Mouse (Mus musculus) adrenal gland, adult 2 months (tissue): ENCODE data around the gene A930009A15Rik. TPM values are rescaled to one million over a fixed set of nuclear protein-coding genes. Genes with fewer than 3 reads are reported as not detected.
A peak's percentile ranks its signal among the peaks of the same experiment; 100 is the strongest.

Source experiments
- DNase-seq: peaks from one replicate; pipeline ENCODE4 v3.0.0; 2021
- polyA plus RNA-seq: library from polyadenylated mRNA; depleted of rRNA; stranded (reverse); fragments of >200 nt; gene quantifications from 2 replicates; pipeline ENCODE4 v1.2.3, GENCODE M21; 2012
- total RNA-seq, 2 experiments: library from RNA; stranded (reverse); gene quantifications; 2 replicates each; pipeline ENCODE4 v1.2.3; 2021

Gene A930009A15Rik
- total and polyA plus RNA-seq, 3 experiments, result not detected

GRCm38 (mm10) chr10:115579494-115579893 lies 9.7 kb downstream of the A930009A15Rik start:
- DNase-seq, result no peak

GRCm38 (mm10) chr10:115581971-115582370 lies 12.2 kb downstream of the A930009A15Rik start:
- DNase-seq, result no peak

GRCm38 (mm10) chr10:115583071-115583470 lies 13.3 kb downstream of the A930009A15Rik start:
- DNase-seq, result no peak

- DNase-seq, result no peak
These were observed 14.9 kb downstream of the A930009A15Rik start for GRCm38 (mm10) chr10:115584656-115585055.

- no peak for DNase-seq
These were observed 15.9 kb downstream of the A930009A15Rik start for GRCm38 (mm10) chr10:115585491-115586245.

- peak; percentile 48 for DNase-seq
These were observed 16.8 kb downstream of the A930009A15Rik start for GRCm38 (mm10) chr10:115586246-115587231.

GRCm38 (mm10) chr10:115587301-115587969 lies 17.6 kb downstream of the A930009A15Rik start, which contains the start of gene Lgr5:
Lgr5 (minus strand) TSS chr10:115587780.
- peak; percentile 74 for DNase-seq

- no peak for DNase-seq
These were observed 18.2 kb downstream of the A930009A15Rik start for GRCm38 (mm10) chr10:115587979-115588378.

GRCm38 (mm10) chr10:115593221-115593620 lies 23.4 kb downstream of the A930009A15Rik start:
- no peak for DNase-seq

- DNase-seq, result no peak
These were observed 23.9 kb downstream of the A930009A15Rik start for GRCm38 (mm10) chr10:115593651-115594050.

- no peak for DNase-seq
These were observed 26.0 kb downstream of the A930009A15Rik start for GRCm38 (mm10) chr10:115595748-115596147.

GRCm38 (mm10) chr10:115617456-115618287 lies 47.9 kb downstream of the A930009A15Rik start:
- DNase-seq, result peak; percentile 17

GRCm38 (mm10) chr10:115618288-115618856 lies 48.6 kb downstream of the A930009A15Rik start:
- no peak for DNase-seq

GRCm38 (mm10) chr10:115623481-115623880 lies 53.7 kb downstream of the A930009A15Rik start:
- DNase-seq, result no peak

- DNase-seq, result no peak
These were observed 54.3 kb downstream of the A930009A15Rik start for GRCm38 (mm10) chr10:115623956-115624671.

GRCm38 (mm10) chr10:115624957-115625356 lies 55.2 kb downstream of the A930009A15Rik start:
- DNase-seq, result no peak

GRCm38 (mm10) chr10:115626678-115627077 lies 56.9 kb downstream of the A930009A15Rik start:
- DNase-seq, result no peak
